Mouse (Mus musculus) layer of hippocampus, adult 8-10 months (tissue): ENCODE data around the gene Syndig1. TPM values are rescaled to one million over a fixed set of nuclear protein-coding genes. Genes with fewer than 3 reads are reported as not detected.

Experiments used
- DNase-seq, 2 experiments: peaks; one replicate each; pipeline ENCODE4 v3.0.0; 2022; ENCODE audit warnings: low spot score in 2 of 2
- total RNA-seq, 4 experiments: library from RNA; stranded (reverse); gene quantifications; 2 replicates each; pipeline ENCODE4 v1.2.4; 2022

The Syndig1 gene
- total RNA-seq, 4 experiments from 2014 or later, result 29.0 to 37.5 (median 35.6) TPM

DNA sequence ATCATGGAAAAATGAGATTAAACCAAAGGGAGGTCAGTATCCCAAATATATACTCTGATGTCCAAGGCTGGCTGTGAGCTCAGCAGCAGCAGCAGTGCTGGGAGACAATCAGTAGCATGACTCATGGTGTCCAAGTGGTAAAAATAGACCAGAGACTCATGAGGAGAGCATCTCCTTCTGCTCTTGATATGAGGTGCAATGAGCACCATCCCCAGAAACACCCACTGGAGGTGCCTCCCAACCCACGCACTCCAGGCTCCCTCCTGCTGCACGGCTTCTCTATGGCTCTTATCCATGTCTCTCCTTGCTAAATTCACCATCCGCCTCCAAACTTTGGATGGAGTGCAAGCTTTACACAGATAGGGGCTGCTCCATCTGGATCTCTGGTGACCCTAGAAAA, 44.3 kb downstream of the Syndig1 start:
- peak; percentile 76 to 88 for DNase-seq

DNA sequence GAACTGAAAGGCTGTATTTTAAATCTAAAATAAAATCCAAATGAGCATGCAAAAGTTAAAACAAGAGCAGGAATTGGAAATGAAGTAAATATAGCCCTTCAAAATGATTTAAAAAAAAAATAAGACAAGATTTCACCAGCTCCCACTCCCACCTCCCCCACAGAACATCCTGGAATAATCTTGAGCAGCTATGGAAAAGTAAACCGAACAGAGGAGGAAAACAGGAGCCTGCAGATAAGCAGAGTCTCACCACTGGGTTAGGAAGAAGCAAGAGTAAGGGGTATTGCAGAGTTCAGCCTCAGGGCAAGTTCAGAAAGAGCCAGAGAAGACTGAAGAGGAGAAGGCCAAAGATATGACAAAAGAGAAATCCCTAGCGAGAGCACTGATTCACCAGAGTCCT, 48.9 kb downstream of the Syndig1 start:
- no peak for DNase-seq

DNA sequence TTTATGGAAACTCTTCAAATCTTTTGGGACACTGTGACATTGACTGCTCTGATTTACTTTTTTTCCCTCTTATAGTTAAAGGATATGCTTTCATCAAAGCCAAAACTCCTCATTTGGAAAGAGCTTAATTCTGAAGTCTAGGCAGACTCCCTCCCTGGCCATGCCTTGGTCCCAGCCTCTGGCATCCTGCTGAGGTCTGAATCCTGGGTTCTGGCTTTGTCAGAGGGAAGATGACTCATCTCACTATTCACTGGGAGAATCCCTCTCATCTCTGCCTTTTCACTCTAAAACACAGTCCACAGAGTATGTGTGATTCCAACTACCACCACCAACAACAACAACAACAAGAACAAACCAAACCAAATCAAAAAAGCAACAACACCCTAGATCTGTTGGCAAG, 58.6 kb downstream of the Syndig1 start:
- no peak for DNase-seq

DNA sequence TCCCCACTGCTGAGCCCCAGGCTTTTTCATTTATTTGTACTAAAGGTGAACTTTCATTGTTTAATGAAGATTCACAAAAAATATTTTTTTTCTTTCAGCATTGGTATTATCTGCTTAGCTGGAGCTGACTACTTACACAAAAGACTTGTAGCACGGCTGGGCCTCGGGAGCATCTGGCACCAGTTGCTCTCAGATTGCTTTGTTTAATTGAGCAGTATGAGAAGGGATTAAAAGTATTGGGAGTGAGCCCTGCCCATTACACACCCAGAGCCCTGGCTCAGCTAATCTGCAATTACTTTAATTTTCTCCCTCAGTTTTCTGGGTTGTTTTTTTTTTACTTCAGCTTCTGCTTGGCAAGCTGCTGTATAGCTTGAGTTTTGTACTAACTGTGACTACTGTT, 62.6 kb downstream of the Syndig1 start:
- no peak for DNase-seq

DNA sequence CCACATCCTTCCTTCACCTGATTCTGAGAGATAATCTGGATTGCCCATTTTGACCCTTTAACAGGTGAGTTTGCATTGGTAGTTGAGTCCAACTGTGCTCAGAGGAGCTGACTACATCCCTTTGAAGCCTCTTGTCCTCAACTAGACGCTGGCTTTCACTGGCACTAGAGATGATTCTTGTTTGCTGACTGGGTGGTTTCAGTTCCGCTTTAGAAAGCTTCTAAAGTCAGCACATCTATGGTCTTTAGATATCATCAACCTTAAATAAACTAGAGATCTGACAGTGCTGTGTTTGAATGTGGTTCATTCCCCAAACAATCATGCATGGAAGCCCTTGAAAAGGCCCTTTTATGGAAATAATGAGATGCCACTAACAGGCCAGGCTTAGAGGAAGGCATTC, 67.3 kb downstream of the Syndig1 start:
- DNase-seq, result no peak

DNA sequence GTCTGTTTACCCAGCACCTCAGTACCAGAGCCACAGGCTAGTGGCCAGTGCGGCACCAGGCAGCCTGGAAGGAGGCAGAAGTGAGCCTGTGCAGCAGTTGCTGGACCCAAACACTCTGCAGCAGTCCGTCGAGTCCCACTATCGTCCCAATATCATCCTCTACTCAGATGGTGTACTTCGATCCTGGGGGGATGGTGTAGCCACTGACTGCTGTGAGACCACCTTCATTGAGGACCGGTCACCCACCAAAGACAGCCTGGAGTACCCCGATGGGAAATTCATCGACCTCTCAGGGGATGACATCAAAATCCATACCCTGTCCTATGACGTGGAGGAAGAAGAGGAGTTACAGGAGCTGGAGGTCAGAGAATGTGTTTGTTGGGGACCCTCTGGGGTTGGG, 70.6 kb downstream of the Syndig1 start:
- no peak for DNase-seq

DNA sequence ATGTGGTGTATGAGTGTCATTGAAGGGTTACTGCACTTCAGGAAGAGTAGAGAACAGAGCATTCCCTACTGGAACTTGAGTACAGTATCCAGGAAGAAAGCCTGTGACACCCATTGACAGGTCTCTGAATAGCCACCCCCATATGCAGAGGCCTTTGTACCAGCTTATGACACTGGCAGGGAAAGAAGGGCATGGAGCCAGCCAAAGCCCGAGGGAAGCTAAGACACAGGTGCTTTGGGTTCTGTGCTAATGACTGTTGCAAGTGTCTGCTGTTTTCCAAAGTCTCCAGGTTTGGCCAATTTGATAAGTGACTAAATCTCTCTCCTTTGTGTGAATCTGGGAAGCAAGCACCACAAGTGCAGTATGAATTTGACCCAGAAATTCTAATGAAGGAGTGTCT, 71.6 kb downstream of the Syndig1 start:
- DNase-seq, result no peak

DNA sequence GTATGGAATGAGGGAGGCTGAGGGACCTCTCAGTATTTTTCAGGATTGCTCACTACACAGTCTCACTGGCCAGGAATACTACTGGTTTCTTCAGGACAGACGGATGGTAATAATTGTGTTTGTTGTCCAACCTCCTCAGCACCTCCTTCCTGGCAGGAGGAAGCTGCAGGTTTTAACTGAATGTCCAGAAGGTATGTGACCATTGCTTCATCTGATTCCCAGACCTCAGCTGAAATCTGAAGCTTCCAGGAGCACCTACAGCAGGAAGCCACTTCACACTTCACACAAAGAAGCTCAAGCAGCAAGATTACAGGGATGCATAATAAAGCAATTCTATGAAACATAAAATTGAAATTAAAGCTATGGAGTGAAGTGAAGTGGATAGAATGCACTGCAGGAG, 75.4 kb downstream of the Syndig1 start:
- no peak for DNase-seq

DNA sequence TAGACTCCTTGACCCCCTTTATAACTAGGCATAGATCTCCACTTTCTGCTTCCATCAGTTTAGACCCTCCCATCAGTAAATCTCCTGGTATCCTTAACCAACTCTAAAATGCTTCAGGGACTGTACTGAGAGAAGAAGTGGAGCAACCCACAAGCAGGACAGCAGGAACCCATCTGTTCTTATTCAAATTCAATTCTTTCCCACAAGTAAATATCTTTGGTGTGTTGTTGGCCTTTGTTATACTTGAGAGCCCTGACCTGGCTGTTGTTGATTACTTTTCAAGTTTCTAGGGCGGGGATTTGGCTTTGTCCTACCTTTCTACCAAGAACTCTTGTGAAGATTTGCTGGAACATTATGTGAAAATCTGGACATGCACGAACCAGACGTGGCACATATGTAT, 77.7 kb downstream of the Syndig1 start:
- DNase-seq, result no peak

DNA sequence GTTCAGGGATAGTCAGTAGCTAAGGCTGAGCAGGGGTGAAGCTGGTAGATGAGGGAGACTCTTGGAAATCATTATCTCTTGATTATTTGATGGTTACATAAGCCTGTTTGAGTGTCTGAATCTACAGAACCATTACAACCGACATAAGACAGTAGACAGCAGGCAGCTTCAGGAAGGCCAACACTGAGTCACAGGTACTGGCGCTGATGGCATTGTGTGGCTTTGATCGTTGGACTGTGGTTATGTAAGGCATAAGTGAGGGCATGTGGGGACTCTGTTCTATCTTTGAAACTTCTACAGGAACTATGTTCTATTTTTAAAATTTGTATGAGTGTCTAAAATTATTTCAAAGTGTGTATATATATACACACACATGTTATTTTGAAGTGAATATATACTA, 88.2 kb downstream of the Syndig1 start:
- DNase-seq, result no peak

DNA sequence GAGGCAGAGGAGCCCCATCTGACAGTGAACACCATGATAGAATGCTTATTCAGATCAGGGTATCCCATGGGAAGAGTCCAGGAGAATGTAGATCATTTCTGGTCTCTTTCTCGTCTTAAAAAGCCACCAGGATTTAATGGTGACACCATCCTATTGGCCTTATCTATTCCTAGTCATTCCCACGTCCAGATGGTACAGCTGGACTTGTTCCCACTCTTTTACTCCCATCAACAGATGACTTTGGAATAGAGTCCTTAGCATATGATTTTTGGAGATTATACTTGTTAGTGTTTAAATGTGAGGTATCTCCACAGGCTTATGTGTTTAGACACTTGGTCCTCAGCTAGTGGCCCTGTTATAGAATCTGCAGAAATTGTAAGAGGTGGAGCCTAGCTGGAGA, 94.5 kb downstream of the Syndig1 start:
- peak in 1 of 2 experiments; percentile 24 for DNase-seq

DNA sequence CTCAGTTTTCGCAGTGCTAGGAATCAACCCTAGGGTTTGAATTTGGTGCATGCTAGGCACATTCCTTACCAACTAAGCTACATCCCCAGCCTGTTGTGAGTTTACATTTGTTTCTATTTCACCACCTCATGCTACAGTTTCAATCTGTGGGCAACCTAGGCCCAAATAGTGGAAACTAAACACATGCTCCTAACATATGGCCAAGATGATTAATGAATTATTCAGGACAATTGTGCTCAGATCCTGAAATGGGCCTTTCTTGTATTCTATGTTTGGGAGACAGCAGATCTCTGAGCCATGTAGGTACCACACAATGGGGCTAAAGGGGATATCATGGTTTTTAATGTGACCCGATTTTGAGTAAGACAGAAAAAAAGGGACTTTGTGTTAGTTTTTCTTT, 96.9 kb downstream of the Syndig1 start:
- DNase-seq, result no peak

DNA sequence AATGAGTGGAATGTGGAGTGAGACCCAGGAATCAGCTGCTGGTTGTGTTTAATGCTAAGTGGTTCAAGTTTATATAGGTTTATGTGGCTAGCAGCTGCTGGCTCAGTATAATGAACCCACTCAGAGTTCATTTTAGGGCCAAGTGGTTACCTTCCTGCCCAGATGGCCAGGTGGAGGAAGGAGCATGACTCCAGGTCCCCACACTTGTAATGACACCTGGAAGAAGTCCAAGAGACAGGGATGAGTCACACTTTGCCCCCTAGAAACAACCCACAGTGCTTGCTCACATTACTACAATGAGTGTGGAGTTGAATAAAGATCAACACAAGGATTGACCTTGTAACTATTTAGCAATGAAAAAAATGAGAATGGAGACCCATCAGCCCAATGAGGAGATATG, 98.0 kb downstream of the Syndig1 start:
- DNase-seq, result no peak

DNA sequence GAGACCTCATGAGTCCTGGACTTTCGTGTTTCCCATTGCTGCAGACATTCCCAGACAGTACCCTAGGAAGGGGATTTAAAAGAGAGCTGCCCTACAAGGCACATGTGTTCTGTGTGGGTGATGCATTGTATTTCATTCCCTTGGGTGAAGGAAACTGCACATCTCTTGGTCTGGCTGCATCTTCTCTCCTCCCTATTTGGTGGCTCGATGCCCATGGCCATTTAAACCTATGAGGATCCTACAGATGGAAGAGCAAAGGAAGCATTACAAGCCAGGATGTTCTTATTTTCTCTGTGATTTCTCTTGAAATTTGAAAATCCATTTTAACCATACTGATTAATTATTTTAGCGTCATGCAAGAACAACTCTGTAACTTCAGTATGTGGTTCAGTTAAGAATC, 98.5 kb downstream of the Syndig1 start:
- no peak for DNase-seq

DNA sequence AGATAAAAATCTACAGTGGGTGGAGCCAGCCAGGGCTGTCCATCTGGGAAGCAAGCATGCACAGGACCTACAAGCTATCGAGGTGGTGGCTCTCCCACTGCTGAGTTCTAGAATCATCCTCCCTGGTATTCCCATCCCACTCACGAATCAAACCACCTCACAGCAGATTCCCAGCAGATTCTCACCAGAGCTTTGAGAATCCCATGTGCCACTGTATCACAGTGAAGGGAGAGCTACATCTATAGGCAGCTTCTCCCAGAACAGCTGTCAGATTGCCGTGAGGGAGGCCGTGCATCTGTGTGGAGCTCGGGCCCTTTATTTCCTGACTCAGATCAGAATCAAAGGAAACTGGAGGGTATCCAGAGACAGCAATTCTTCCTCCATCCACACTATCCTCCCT, 101.0 kb downstream of the Syndig1 start:
- DNase-seq, result no peak

DNA sequence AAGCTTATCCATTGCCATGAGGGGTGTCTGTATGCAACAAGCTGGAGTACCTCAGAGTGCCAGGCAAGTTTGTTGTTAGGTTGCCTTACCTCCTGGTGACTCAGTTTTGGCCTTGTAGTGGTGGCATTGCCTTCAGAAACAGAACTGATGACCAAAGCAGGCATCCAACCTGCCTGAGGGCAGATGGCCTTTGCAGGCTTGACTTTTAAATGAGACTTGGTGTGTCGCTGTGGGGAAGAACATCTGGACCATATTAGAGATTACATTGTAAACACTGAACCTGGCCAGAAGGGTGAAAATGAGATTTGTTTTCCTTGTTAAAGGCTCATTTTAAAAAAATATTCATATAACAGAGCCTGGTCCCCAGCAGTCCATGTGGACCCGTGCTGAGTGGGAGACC, 102.1 kb downstream of the Syndig1 start:
- no peak for DNase-seq

DNA sequence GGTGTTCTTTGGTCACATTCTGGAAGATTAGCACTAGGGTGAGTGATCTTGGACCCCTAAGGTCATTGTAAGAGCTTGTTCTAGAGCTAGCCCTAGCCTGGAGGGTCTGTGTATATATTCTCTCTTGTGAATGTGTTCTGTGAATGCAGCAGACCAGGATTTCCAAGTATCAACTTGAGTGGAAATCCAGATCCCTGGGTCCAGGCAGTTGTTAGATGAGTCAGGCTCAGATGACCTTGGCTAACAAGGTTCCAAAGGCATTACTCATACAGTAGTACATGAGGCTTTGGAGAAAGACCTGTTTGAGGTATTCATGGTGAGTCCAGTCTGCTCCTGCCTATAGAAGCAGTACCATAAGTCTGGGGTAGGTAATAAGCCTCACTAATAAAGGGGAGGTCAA, 103.1 kb downstream of the Syndig1 start:
- DNase-seq, result no peak

DNA sequence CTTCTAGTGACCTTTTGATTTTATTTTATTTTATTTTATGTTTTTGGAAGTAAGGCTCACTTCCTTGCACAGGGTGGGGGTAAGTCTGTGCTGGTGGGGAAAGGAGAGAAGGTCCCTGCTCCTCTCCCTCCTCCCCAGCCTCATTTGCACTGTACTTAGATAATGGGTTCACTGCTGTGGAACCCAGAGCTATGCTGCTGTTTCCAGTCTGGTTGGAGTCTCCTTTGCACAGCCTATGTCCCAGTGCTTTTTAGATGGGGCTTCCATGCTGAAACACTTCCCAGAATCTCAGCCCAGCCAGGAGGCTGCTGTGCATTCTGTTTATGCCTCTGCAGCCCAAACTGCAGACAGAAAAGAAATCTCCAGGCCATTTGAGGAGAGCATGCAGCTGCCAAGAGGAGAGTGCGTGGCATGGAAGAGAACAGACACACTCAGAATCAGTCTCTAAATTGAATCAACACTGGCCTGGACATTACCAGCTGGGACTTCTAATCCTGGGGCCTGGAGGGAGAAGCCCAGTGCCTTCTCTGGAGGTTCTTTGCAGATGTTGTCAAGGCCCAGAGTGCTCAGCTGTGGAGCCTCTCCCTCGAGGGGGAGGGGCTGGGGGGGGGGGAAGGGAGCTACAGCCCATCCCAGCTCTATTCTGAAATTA, 104.4 kb downstream of the Syndig1 start:
- DNase-seq, result no peak

DNA sequence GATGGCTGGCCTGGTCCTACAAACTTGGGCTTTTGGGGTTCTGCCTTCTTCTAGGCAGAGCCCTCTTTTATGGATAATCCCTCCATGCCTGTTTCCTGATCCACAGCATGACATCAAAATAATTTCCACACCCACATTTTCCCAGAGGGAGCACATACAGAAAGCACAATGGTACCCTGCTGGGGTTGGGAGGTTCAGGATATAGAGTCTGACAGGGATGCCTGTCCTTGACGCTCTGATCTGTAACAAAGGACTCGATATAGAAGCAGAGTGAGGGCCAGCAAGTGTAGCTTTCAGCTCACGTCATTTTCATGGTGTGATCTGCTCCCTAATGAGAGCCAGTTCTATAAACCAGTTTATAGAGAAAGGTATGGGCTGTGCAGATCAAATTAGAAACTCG, 105.1 kb downstream of the Syndig1 start:
- DNase-seq, result no peak

DNA sequence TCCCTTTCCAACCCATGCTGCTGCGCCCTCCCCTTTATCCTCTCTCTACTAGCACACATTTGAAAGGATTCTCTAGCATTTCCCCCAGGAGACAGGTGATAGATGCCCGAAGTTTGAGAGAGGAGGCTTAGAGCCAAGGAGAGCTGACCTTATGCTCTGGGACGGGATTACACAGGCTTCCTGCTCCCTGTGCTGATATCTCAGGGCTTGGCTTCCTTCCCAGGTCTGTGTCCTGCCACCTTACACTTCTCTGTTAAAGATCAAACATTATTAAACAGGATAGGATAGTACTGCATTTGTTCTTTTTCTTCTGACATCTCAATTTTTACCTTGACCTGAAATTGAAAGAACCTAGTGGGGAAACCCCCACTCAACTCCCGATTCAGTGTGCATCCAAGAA, 109.8 kb downstream of the Syndig1 start:
- DNase-seq, result no peak

DNA sequence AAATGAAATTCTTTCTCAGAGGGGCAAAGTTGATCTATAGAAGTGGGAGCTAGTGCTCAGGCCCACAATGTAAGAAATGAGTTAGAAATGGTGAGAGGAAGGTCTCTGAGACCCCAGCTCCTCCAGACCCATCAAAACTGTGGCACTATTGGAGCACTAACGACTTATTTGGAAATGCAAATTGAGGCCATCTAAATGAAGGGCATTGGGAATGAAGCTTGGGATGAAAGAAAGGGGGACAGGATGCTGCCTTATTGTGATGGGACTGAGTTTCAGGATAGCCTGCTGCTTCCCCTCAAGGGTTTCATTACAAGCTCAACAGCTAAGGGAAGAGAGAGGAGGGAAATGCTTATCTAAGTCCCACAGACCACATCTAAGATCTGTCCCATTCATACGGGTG, 110.6 kb downstream of the Syndig1 start:
- DNase-seq, result no peak

DNA sequence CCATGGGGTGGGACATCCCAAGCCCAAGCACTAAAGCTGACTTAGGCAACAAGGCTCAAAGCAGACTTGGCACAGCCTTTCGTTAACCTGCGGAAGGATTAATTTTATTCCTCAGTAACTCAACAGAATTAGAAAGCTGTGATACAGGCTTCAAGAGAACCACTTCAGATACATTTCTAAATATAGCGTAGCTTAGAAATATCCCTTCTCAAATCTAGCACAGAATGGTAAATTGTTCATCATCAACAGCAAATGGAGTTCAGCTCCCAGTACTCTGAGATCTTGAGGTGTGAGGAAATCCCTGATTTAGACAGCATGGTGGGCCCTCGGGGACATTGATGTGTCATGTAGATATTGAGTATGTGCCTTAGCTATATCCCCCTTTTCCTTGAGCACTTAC, 121.6 kb downstream of the Syndig1 start:
- DNase-seq, result no peak

DNA sequence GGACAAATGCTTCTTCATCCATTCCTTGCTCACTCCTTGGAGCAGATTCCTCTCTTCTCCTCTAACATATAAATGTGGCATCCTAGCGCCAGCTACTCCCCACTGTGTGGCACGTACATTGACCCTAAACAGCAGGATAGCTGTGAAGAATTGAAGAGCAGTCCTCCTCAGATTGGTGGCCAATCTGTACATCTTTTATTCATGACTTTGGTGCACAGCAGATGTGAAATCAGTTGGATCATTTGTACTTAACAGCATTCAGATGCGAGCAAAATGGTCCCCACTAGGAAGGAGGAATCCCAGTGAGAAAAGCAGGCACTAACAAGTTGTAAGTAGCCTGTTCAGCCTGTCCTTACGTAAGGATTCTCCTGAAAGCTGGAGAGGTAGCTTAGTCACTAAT, 142.0 kb downstream of the Syndig1 start:
- DNase-seq, result no peak

DNA sequence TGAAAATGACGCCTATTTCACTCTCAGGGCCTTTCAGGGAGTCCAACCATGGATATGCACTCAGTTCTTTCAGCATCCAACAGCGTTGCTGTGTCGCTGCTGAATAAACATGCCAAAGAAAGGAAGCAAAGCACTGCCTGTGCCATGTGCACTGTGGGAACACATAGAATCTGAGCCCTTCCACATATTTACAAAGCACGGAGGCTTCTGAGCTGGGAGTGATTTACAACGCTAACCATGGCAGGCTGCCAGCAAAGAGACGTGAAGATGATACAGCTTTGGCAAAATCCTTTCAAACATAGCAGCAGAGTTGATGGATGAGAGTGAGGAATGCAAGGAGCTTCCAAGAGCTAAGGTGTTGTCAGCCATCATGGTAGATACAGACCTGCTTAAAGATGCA, 144.6 kb downstream of the Syndig1 start:
- DNase-seq, result peak; percentile 15 to 43
